Mouse (Mus musculus) skeletal muscle tissue, adult 2 months (tissue): ENCODE data around the gene Nfkb2.
A peak's percentile ranks its signal among the peaks of the same experiment; 100 is the strongest.

Experiments
- DNase-seq: peaks from one replicate; pipeline ENCODE4 v3.0.0-alpha.2; 2012; ENCODE audit warnings: low read depth, low spot score

Gene Nfkb2

GRCm38 (mm10) chr19:46322996-46323572 is 19.0 kb downstream of the Nfkb2 start:
- DNase-seq = no peak

- no peak for DNase-seq
Observed at GRCm38 (mm10) chr19:46323716-46324115, 19.6 kb downstream of the Nfkb2 start.

GRCm38 (mm10) chr19:46324366-46324765 is 20.2 kb downstream of the Nfkb2 start:
- DNase-seq = no peak

GRCm38 (mm10) chr19:46324918-46325317 is 20.8 kb downstream of the Nfkb2 start:
- DNase-seq = no peak

- no peak for DNase-seq
Observed at GRCm38 (mm10) chr19:46326019-46326755, 22.1 kb downstream of the Nfkb2 start.

- DNase-seq = no peak
Observed at GRCm38 (mm10) chr19:46326756-46327305, 22.7 kb downstream of the Nfkb2 start, which contains the start of gene Psd. Gene Psd, minus strand, starts transcription at chr19:46327156.

- no peak for DNase-seq
Observed at GRCm38 (mm10) chr19:46327531-46328064, 23.5 kb downstream of the Nfkb2 start.

- peak; percentile 98 for DNase-seq
Observed at GRCm38 (mm10) chr19:46328081-46329030, 24.2 kb downstream of the Nfkb2 start, which contains the start of gene Fbxl15. Gene Fbxl15, plus strand, starts transcription at chr19:46328184.

- no peak for DNase-seq
Observed at GRCm38 (mm10) chr19:46329031-46329641, 25.0 kb downstream of the Nfkb2 start.

- DNase-seq = peak; percentile 41
Observed at GRCm38 (mm10) chr19:46329951-46330350, 25.8 kb downstream of the Nfkb2 start.

- DNase-seq = no peak
Observed at GRCm38 (mm10) chr19:46330696-46331095, 26.6 kb downstream of the Nfkb2 start.

- no peak for DNase-seq
Observed at GRCm38 (mm10) chr19:46331326-46331725, 27.2 kb downstream of the Nfkb2 start.

- DNase-seq = no peak
Observed at GRCm38 (mm10) chr19:46331936-46332335, 27.8 kb downstream of the Nfkb2 start.

GRCm38 (mm10) chr19:46332721-46333339 is 28.7 kb downstream of the Nfkb2 start:
- no peak for DNase-seq

- DNase-seq = no peak
Observed at GRCm38 (mm10) chr19:46333906-46334305, 29.8 kb downstream of the Nfkb2 start.

GRCm38 (mm10) chr19:46337719-46338330 is 33.7 kb downstream of the Nfkb2 start:
- DNase-seq = no peak

GRCm38 (mm10) chr19:46338331-46338936 is 34.3 kb downstream of the Nfkb2 start, which contains the start of gene Cuedc2:
Gene Cuedc2, minus strand, starts transcription at chr19:46338702.
- DNase-seq = peak; percentile 94

GRCm38 (mm10) chr19:46338942-46339286 is 34.8 kb downstream of the Nfkb2 start:
- no peak for DNase-seq

- DNase-seq = peak; percentile 48
Observed at GRCm38 (mm10) chr19:46339287-46339971, 35.3 kb downstream of the Nfkb2 start.
